Mouse (Mus musculus) CH12.LX (cell line): ENCODE measurements around the gene Ogdhl.

Experiments used
- CHD2 ChIP-seq: IDR thresholded peaks from 2 replicates; pipeline ENCODE4 v1.6.1; 2011; ENCODE audit warnings: low read length, improper control_type of control experiment
- CTCF ChIP-seq, 2 experiments: IDR thresholded peaks in 1 of 2; conservative IDR thresholded peaks in 1 of 2; 2 replicates each; pipeline ENCODE4 v1.5.1; 2011 to 2012; ENCODE audit warnings: low read depth in 2 of 2, low read length in 2 of 2, improper control_type of control experiment in 1 of 2, inconsistent platforms in 1 of 2, mild to moderate bottlenecking in 1 of 2, moderate library complexity in 1 of 2
- JUND ChIP-seq: conservative IDR thresholded peaks from 2 replicates; pipeline ENCODE4 v1.6.1; 2011; ENCODE audit warnings: low read depth, low read length, improper control_type of control experiment
- MAX ChIP-seq: IDR thresholded peaks from 2 replicates; pipeline ENCODE4 v1.6.1; 2011; ENCODE audit warnings: low read length, improper control_type of control experiment
- POLR2A ChIP-seq: IDR thresholded peaks from 2 replicates; pipeline ENCODE4 v1.6.1; 2011; ENCODE audit warnings: low read depth, mild to moderate bottlenecking, improper control_type of control experiment, low read length
- ZC3H11A ChIP-seq: IDR thresholded peaks from 2 replicates; pipeline ENCODE4 v1.6.1; 2012; ENCODE audit warnings: low read depth, mild to moderate bottlenecking, inconsistent platforms, low read length, improper control_type of control experiment

DNA sequence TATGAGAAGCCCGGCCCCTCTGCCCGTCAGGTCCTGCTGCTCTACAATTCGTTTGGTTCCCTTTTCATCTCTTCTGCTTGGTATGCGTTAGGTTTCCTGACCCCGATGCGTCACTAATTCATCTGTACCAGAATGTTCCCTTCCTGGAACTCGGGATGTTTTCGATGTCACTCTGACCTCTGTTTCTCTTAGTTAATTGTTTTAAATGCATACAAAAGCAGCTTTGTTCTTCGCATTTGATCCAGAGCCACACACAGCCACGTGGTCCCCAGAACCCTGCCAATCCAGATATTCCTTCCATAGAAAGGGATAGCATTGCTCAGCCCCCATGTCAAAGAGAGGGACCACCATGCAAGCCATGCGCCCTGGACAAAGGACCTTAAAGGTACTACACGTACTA, 20.2 kb upstream of the Ogdhl start:
- TF ChIP-seq POLR2A (no peak), ZC3H11A (no peak), CTCF (conservative IDR thresholded peaks at IDR 0.05 in 1 of 2, IDR thresholded peaks at IDR 0.05 in 1 of 2; ENCODE audit: low read depth in 2 of 2, low read length in 2 of 2) (no peak), JUND (no peak), CHD2 (no peak), MAX (no peak)
